Mouse (Mus musculus) gastrocnemius, adult 8-10 months (tissue): Measurements from ENCODE around the gene Prss57. TPM values are rescaled to one million over a fixed set of nuclear protein-coding genes. Genes with fewer than 3 reads are reported as not detected.
A peak's percentile ranks its signal among the peaks of the same experiment; 100 is the strongest.

Experiments used
- DNase-seq, 2 experiments: peaks; one replicate each; pipeline ENCODE4 v3.0.0; 2022; ENCODE audit warnings: low spot score in 2 of 2
- total RNA-seq, 4 experiments: library from RNA; stranded (reverse); gene quantifications; 2 replicates each; pipeline ENCODE4 v1.2.4; 2022

Prss57 gene
- total RNA-seq, 4 experiments from 2014 or later, result not detected

DNA sequence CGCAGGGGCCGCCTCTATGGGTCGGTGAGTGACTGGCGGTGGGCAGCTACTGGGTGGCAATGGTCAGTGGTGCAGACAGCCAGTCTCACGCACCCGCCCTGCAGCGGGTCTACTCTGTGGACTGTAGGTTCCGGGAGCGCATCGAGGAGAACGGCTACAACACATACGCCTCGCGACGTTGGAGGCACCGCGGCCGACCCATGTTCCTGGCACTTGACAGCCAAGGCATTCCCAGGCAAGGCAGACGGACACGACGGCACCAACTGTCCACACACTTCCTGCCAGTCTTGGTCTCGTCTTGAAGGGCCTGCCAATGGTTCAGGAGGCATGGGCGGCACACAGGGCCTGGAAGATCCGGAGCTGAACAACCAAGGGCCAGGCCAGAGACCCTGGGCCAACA, 34.1 kb downstream of the Prss57 start:
- no peak for DNase-seq

DNA sequence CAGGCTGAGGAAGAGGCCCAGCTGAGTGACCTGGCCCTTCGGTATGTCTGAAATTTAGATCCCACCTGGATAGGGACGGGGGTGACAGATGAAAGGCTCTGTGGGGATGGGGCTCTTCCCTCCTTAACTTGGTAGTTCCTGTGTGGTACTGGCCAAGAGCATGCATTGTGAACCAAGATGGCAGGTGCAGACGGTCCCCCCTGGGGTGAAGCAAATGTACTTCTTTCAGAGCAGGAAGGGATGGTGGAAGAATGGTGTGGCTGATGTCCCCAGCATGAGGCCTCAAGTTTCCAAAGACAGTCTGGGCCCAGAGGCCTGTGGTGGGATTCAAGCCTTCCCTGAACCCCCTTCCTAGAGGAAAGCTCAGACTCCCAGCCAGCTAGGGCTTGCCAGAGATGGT, 34.9 kb downstream of the Prss57 start:
- no peak for DNase-seq

DNA sequence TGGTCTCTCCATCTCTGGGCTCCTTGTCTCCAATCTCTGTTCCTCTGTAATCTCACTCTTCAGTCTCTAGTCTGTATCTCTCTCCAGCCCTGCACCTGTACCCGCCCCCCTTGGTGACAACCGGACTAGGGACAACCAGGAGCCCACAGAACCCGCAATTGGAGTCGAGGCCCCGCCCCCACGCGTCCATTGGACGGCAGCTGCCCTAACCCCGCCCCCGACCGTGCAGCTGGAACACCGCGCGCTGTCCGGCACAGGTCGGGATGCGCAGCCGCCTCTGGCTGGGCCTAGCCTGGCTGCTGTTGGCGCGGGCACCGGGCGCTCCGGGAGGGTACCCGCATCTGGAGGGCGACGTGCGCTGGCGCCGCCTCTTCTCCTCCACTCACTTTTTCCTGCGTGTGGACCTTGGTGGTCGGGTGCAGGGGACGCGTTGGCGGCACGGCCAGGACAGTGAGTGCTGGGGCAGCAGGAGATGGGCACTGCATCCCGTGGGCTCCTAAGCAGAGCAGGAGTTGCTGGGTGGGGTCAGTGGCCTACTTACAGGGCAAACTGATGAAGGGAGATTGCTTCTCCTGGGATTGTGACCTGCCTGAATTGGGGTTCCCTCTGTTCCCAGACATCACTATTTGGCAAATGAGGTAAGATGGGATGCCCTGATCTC, 35.8 kb downstream of the Prss57 start, which contains the start of gene Fgf22:
Gene Fgf22, plus strand, starts transcription at position 221 of the 661 bp plus-strand sequence.
- DNase-seq, result peak; percentile 32 to 50

DNA sequence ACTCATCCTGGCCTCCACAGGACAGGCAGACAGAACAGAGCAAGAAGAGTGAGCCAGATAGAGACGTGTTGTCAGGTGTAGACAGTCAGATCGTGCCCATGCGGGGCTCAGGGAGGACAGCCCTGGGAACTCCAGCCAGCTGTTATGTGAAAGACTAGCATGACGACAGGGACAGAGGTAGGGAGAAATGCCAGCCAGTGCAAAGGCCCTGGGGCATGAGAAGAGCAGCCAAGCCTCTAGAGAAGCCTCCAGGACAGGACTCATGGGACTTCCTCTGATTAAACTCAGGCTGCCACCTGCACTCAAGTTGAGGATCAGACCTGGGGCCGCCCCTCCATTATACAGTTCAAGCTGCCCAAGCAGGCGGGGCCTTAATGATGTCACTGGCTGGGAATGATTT, 42.3 kb downstream of the Prss57 start:
- DNase-seq, result no peak

DNA sequence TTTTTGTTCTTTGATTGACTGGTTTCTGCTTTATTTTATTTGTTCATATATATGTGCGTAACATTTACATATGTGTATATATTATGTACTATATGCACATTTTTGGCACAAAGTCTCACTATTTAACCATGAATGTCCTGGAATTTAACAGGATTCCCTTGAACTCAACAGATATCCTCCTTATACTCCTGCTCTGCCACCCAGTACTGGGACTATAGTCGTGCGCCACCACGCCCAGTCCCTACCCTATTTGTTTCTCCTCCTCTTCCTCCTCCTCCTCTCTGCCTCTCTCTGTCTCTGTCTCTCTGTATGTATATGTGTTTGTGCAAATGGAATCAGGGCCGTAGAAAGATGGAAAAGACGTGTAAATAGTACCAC, 44.0 kb downstream of the Prss57 start:
- DNase-seq, result no peak

DNA sequence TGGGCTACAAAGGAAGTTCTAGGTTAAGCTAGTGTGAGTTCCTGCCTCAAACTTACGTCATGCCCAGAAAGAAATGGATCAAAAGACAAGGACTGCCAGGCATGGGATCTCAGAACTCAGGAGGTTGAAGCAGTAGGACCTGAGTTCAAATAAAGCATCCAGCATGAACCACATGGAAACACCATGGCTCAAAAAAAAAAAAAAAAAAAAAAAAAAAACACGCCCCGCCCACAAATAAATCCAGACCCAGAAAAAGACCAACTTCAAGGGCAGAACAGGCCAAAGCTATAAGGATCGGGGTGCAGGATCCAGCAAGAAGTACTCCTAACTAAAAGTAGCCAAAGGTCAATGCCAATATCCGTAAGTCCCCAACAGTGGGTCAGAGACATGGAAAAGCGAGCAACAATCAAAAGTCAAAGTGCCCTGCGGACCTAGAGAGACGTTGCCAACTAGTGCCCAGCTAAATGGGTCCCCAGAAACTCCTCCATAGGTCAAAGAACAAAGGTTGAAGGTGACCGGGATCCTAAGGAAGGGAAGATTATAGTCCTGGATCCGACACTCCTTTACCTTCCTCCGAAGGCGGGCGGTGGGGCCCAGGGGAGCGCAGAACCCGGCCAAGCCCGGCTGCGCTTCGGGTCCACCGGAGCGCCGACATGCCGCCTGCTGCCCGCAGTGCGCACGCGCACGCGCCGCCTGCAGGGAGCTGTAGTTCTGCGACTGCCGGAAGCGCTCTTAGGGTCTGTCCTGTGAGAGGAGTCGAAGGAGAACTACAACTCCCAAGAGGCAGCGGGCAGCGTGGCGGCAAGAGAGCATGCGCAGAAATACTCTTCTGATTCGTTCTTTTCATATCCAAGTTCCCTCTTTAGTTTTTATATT, 44.6 kb downstream of the Prss57 start, which contains the start of gene Polrmt:
Gene Polrmt, minus strand, starts transcription at position 684 of the 876 bp plus-strand sequence.
- peak; percentile 97 for DNase-seq

DNA sequence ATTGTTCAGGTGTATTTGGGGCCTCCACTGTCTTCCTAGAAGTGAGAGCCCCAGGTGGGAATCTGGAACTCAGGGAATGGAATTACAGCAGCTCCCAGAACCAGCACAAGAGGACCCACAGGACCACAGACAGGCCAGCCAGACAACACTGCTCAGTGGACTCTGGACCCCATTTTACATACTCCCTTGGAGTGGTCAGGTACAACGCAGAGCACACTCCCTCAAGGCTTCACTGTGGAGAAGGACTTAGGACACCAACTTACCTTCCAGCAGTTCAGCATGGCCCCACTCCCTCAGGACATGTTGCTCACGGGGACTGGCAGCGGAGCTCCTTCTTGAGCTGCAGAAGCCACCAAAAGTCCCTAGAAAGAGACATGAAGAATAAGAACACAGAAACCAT, 45.4 kb downstream of the Prss57 start:
- no peak for DNase-seq

DNA sequence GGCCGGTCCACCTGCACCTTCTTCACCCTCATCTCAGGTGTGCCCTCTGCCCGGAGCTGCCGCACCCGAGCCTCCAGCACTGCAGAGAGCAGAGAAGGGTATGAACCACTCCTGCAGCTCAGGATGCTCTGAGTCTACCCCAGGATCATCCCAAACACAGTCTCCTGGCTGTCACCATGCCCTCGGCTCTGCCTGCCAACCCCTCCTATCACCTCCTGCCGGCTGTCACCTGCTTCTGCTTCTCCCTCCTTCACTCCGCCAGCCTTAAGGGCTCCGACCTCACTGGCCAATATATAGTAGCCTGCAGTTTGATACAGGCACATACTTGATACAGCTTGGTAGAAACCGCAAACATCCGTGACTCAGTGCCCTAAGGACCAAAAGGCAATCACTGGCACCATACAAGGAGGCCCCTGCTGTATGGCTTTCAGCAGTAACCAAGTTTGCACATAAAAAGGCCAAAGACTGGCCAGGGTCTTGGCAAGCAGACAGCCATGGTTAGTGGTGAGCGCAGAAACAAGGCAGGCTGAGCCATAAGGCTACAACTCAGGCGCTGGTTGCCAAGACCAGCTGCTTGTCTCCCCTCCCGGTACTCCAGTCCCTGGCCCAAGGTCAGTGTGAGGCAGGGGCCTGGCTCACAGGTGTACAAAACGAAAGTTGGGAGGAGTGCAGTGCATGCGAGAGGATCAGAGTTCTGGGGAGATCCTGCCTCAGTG, 47.0 kb downstream of the Prss57 start:
- DNase-seq, result no peak

DNA sequence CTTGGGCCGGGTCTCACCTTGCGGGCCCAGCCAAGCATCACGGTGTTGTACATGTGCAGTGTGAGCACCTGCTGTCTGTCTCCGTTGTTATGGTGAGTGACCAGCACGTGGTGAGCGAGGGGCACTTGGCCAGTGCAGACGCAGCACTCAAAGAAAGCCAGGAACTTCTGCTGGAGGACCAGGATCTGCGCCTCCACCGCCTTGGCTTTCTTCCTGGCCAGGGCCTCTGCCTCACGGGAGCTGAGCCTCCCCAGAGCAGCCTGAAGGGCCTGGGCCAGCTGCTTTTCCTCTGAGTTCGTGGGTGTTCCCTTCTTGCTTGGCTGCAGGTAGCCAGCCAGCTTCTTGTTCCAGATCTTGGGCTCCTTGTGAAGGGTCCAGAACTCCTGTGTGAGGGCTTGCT, 47.6 kb downstream of the Prss57 start:
- no peak for DNase-seq

DNA sequence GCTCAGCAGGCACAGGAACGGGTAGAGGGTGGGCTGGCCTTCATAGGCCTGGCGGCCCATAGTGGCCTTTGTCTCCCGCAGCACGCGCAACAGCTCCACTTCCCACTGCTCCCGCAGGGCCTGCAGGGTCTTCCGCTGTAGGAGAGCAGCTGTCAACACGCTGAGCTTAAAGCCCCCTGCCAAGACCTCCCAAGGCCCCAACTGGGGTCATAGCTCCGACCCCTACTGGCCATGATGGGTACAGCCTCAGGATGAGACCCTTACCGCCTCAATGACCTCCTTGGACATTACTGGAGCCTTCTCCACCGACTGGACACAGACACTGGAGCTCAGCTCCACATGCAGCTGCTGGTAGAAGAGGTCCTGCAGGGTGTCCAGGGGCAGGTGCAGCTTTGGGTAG, 49.9 kb downstream of the Prss57 start:
- DNase-seq, result no peak

DNA sequence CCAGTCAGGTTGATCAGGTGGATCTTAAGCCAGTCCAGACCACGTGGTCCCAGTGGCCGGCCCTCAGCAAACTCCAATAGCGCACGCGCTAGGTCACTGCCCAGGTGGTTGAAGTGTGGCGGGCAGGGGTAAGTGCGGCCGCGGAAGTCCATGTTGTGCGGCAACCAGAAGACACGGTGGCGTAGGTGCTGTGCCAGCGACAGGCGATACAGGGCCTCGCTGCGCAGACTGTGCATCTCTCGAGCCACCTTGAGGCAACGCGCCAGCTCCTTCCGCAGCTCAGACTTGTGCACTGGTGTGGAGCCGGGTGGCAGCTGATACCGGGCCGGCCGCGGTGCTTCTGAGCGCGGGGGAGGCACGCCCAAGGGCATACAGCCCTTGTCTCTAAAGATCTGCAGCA, 51.5 kb downstream of the Prss57 start:
- DNase-seq, result no peak

DNA sequence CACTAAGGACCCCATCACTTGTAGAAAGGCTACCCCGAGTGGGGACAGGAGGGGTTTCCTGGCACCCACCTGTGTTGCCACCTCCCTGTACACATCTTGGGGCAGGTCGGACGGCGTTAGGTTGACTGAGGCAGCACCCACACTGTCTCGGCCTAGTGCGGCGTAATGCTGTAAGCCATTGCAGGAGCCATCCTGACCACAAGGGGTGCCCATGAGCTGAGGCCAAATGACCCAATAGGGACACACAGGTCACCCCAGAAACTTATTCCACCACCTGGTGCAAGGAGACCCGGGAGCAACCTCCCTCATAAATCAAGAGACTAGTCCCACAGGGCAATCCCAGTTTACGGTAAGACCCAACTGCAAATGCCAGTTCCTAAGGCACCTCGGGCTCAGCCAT, 52.5 kb downstream of the Prss57 start:
- DNase-seq, result no peak

DNA sequence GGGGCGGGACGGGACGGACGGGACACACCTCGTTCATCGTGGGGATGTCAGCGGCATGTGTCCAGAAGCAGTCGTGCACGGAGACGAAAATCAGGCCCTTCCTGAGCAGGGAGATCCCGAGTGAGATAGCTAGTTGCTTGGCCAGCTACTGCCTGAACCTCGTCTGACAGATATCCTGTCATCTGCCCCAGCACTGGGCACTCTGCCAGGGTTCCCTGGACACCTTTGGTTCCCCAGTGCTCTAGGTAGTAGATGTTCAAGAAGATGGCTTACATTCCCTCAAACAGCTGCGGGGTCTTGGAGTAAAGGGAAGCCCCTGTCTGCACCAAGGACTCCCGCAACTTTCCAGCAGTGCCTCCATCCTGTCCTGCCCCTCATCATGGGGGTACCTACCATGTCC, 54.1 kb downstream of the Prss57 start:
- no peak for DNase-seq

DNA sequence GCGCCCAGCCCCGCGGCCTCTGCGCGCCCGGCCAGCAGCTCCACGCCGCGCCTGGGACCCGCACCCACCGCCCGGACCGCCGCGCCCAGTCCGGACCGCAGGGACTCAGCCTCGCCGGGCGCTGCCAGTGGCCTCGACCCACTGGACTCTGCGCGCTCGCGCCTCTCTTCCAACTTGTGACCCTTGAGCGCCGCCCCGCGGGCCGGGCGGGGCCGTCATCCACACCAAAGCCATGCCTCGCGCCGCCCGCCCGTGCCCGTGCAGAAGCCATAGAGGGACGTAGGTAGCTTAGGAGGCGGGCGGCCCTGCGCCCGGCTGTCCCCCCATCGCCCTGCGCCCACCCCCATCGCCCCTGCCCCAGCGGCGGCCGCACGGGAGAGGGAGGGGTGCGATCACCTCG, 55.4 kb downstream of the Prss57 start:
- DNase-seq, result no peak

DNA sequence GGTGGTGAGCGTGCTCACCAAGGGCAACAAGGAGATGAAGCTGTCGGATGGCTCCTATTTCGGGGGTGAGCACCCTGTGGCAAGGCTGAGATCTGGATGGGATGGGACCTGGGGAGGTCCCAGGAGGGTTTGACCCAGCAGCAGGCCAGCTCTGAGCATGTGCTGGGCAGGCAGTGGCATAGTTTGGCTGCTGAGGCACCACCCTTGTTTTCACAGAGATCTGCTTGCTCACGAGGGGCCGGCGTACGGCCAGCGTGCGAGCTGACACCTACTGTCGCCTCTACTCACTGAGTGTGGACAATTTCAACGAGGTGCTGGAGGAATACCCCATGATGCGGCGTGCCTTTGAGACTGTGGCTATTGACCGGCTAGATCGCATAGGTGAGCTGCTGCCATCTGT, 56.9 kb downstream of the Prss57 start:
- DNase-seq, result no peak

DNA sequence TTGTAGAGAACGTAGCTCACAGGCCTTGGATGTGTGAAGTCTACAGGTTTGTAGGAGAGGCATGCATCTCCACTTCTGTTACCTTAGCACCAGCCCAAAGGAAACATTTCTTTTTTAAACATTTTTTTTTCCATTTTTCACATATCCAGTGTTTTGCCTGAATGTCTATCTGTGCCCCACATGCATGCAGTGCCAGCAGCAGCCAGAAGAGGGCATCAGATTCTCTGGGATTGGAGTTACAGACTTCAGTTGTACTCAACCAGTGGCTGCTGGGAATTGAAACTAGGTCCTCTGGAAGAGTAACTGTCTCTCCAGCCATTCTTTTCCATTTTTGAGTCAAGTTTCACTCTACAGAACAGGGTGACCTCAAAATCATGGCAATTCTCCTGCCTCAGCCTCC, 58.3 kb downstream of the Prss57 start:
- no peak for DNase-seq

Other genes with a start within 250 kb of the Prss57 start
- gene Mier2, start 235.8 kb downstream of the Prss57 start, total RNA-seq, result 10 to 100 TPM; 20.1 to 23.4 (median 21.2) TPM
- not detected for gene Theg, start 203.6 kb downstream of the Prss57 start, total RNA-seq
- 1 to 10 TPM in 1 of 4 experiments, under 1 TPM in 3; 0.22 to 1.1 (median 0.68) TPM for gene C2cd4c, start 176.9 kb downstream of the Prss57 start, total RNA-seq
- gene Shc2, start 153.0 kb downstream of the Prss57 start, total RNA-seq, result 10 to 100 TPM in 2 of 4 experiments, 1 to 10 TPM in 2; 5.4 to 13.0 (median 8.7) TPM
- gene Odf3l2, start 145.2 kb downstream of the Prss57 start, total RNA-seq, result 100 to 1,000 TPM in 1 of 4 experiments, 10 to 100 TPM in 3; 32.0 to 113 (median 56.6) TPM
- not detected for gene Madcam1, start 126.4 kb downstream of the Prss57 start, total RNA-seq
- 10 to 100 TPM; 17.6 to 21.1 (median 20.1) TPM for gene Tpgs1, start 121.6 kb downstream of the Prss57 start, total RNA-seq
- 100 to 1,000 TPM; 381 to 451 (median 390) TPM for gene Cdc34, start 108.8 kb downstream of the Prss57 start, total RNA-seq
- 10 to 100 TPM in 3 of 4 experiments, 1 to 10 TPM in 1; 9.9 to 15.9 (median 10.2) TPM for gene Gzmm, start 101.9 kb downstream of the Prss57 start, total RNA-seq
- gene Bsg, start 86.5 kb downstream of the Prss57 start, total RNA-seq, result 100 to 1,000 TPM; 524 to 920 (median 651) TPM
- under 1 TPM; 0.39 to 0.86 (median 0.73) TPM for gene Hcn2, start 74.3 kb downstream of the Prss57 start, total RNA-seq
- gene Polrmt, start 44.4 kb downstream of the Prss57 start, total RNA-seq, result 10 to 100 TPM; 34.1 to 47.2 (median 38.3) TPM
- not detected for gene Fgf22, start 35.9 kb downstream of the Prss57 start, total RNA-seq
- 10 to 100 TPM; 51.9 to 80.5 (median 53.3) TPM for gene Rnf126, start 24.0 kb downstream of the Prss57 start, total RNA-seq
- 1 to 10 TPM in 2 of 4 experiments, under 1 TPM in 2; 0.73 to 1.2 (median 1.1) TPM for gene Fstl3, start 13.7 kb downstream of the Prss57 start, total RNA-seq
- 10 to 100 TPM in 3 of 4 experiments, 1 to 10 TPM in 1; 6.8 to 12.3 (median 11.2) TPM for gene Palm, start 2.6 kb upstream of the Prss57 start, total RNA-seq
- gene Misp, start 30.0 kb upstream of the Prss57 start, total RNA-seq, result not detected
- gene Ptbp1, start 63.5 kb upstream of the Prss57 start, total RNA-seq, result 10 to 100 TPM; 11.8 to 19.3 (median 14.8) TPM
- gene Prtn3, start 83.5 kb upstream of the Prss57 start, total RNA-seq, result not detected
- gene Plppr3, start 83.7 kb upstream of the Prss57 start, total RNA-seq, result under 1 TPM in 1 of 4 experiments, not detected in 3; 0.40 TPM
- gene Elane, start 95.3 kb upstream of the Prss57 start, total RNA-seq, result not detected
- gene Cfd, start 99.9 kb upstream of the Prss57 start, total RNA-seq, result 100 to 1,000 TPM in 1 of 4 experiments, 10 to 100 TPM in 3; 10.7 to 257 (median 39.5) TPM
- 10 to 100 TPM; 30.8 to 37.1 (median 32.9) TPM for gene Med16, start 118.0 kb upstream of the Prss57 start, total RNA-seq
- not detected for gene Gm26602, start 119.9 kb upstream of the Prss57 start, total RNA-seq
- gene Kiss1r, start 126.0 kb upstream of the Prss57 start, total RNA-seq, result under 1 TPM; 0.13 to 0.36 (median 0.22) TPM
- 100 to 1,000 TPM; 124 to 137 (median 129) TPM for gene R3hdm4, start 130.2 kb upstream of the Prss57 start, total RNA-seq
- 1 to 10 TPM; 1.5 to 2.3 (median 2.1) TPM for gene Arid3a, start 136.1 kb upstream of the Prss57 start, total RNA-seq
- 10 to 100 TPM; 20.1 to 26.7 (median 23.0) TPM for gene Wdr18, start 169.2 kb upstream of the Prss57 start, total RNA-seq
- gene Grin3b, start 179.8 kb upstream of the Prss57 start, total RNA-seq, result under 1 TPM; 0.13 to 0.52 (median 0.36) TPM
- gene Tmem259, start 193.4 kb upstream of the Prss57 start, total RNA-seq, result 10 to 100 TPM; 67.9 to 81.4 (median 74.4) TPM
- gene Cnn2, start 197.6 kb upstream of the Prss57 start, total RNA-seq, result 1 to 10 TPM; 2.7 to 5.3 (median 4.3) TPM
- 1 to 10 TPM; 7.3 to 8.6 (median 8.1) TPM for gene Abca7, start 205.5 kb upstream of the Prss57 start, total RNA-seq
- gene Arhgap45, start 225.7 kb upstream of the Prss57 start, total RNA-seq, result 1 to 10 TPM in 2 of 4 experiments, under 1 TPM in 2; 0.48 to 1.3 (median 0.84) TPM
- gene Polr2e, start 248.8 kb upstream of the Prss57 start, total RNA-seq, result 10 to 100 TPM; 38.3 to 47.6 (median 39.7) TPM